Mouse (Mus musculus) colon, adult 2 months (tissue): Measurements from ENCODE around the gene Pop4. TPM values are rescaled to one million over a fixed set of nuclear protein-coding genes. Genes with fewer than 3 reads are reported as not detected.

Experiments used
- polyA plus RNA-seq: library from polyadenylated mRNA; depleted of rRNA; stranded (reverse); fragments of >200 nt; gene quantifications from 2 replicates; pipeline ENCODE4 v1.2.3, GENCODE M21; 2012; rRNA removed

The Pop4 gene
- 4.3 and 4.4 TPM in 2 replicates for polyA plus RNA-seq

DNA sequence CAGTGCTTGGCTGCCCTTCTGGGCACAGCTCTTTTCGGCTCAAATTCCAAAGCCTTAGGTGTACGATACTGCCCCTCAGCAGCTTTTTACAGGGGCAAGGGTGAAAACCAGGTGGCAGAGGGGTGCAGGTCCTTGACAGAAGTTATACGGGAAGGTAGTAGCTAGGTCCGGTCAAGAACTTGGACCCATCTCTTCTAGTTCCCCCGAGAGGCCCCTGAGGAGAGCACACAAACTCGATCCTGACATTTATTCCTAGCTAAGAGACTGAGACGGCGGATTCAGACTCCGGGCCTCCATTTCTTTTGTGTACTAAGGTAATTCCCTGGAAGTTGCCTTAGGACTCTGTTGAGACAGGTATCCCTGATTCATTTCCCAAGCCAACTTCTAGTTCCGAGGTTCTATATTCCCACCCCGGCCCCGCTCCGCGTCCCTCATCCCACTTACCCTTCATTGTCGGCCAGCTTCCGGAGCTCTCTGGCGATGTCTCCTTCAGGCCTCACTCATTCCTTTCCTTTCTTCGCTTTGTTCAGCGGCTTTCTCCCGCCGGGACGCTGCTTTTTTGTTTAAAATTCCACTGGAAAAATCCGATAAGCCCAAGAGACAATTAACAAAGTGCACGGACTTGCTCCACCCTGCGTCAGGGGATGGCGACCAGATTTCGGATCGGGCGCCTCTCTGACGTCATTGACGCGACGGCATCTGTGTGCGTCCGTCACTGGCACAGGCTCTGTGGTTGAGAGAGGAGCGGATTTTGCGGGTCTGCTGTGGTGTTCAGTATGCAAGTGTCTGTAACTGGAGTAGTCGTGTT lies at the start of gene Pop4:
Gene Pop4, minus strand, starts transcription at position 721 of the 808 bp plus-strand sequence.

DNA sequence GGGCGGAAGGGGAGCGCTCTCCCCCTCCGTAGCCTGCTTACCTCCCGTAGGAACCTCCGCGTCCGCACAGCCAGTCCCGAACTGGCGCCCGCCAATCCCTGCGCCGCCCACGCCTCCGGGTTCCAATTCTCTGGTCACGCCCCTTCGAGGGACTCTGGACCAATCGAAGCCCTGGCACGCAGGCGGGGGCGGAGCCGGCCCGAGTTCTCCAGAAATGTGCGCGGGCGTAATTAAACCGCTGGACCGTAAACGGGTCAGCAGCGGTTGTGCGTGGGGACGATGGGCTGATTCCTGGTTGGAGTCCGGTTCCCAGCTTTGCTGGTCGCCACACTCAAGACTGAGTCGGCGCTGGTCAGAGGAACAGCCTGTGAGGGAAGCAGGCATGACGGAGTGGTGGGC lies 43.3 kb downstream of the Pop4 start, which contains the start of gene Plekhf1:
Gene Plekhf1, minus strand, starts transcription at position 117 of the 399 bp plus-strand sequence.

Other genes starting within 250 kb of the Pop4 start
- gene Uri1, start 247.9 kb downstream of the Pop4 start, polyA plus RNA-seq = 7.1 and 8.0 TPM in 2 replicates
- gene Ccne1, start 163.9 kb downstream of the Pop4 start, polyA plus RNA-seq = 5.0 and 9.0 TPM in 2 replicates
- 15.2 and 21.2 TPM in 2 replicates for gene 1600014C10Rik, start 88.2 kb downstream of the Pop4 start, polyA plus RNA-seq
- gene Plekhf1, start 43.4 kb downstream of the Pop4 start, polyA plus RNA-seq = 4.2 and 5.0 TPM in 2 replicates